Mouse (Mus musculus) adrenal gland, postnatal 10 days (tissue): ENCODE measurements around the gene Pdcd10. TPM values are rescaled to one million over a fixed set of nuclear protein-coding genes. Genes with fewer than 3 reads are reported as not detected.

ENCODE experiments used
- DNase-seq: peaks from one replicate; pipeline ENCODE4 v3.0.0; 2021; ENCODE audit warnings: mixed read lengths
- total RNA-seq, 2 experiments: library from RNA; stranded (reverse); gene quantifications; 2 replicates each; pipeline ENCODE4 v1.2.3; 2021

Gene Pdcd10
- total RNA-seq, 2 experiments from 2014 or later, result 62.5 to 73.1 TPM

DNA sequence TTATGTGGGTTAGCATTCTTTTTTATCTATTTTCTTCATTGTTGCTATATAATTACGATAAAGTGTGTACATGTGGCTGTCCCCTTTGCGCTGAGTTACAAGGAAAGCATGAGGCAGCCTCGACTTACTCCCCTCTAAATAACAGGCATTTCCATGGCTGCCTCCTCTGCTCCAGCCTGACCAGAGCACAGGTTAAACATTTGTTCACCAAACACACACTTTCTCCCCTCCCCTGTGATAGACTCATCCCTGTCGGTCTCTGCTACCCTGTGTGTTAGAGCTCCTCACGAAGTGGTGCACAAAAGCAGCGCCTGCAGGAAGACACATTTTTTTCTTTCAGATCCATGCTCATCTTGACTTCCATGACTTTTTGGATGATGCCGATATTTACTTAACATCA, 82.0 kb downstream of the Pdcd10 start:
- no peak for DNase-seq

DNA sequence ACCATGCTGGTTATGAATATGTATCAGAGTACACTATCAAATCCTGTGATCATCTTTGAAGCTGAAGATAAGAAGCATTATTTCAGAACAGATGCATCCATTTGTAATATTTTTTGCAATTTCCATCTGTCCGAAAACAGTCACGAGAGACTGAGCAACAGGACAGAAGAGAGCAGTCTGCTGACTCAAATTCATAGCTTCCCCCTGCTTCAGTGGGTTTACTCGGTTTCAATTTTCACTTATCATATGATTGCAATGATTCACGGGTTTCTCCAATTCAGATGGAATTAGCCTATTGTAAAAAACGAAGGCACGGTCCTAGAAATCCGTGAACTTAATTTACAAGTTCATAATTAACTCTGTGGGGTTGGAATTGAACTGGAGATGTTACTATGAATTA, 88.5 kb downstream of the Pdcd10 start:
- DNase-seq, result no peak

Other genes starting within 250 kb of the Pdcd10 start
- not detected for gene Wdr49, start 74.7 kb downstream of the Pdcd10 start, total RNA-seq
- 1 to 10 TPM; 4.9 to 5.8 TPM for gene Serpini1, start 691 bp upstream of the Pdcd10 start, total RNA-seq
- gene Gm29133, start 191.3 kb upstream of the Pdcd10 start, total RNA-seq, result not detected